In the genomic region with DNA sequence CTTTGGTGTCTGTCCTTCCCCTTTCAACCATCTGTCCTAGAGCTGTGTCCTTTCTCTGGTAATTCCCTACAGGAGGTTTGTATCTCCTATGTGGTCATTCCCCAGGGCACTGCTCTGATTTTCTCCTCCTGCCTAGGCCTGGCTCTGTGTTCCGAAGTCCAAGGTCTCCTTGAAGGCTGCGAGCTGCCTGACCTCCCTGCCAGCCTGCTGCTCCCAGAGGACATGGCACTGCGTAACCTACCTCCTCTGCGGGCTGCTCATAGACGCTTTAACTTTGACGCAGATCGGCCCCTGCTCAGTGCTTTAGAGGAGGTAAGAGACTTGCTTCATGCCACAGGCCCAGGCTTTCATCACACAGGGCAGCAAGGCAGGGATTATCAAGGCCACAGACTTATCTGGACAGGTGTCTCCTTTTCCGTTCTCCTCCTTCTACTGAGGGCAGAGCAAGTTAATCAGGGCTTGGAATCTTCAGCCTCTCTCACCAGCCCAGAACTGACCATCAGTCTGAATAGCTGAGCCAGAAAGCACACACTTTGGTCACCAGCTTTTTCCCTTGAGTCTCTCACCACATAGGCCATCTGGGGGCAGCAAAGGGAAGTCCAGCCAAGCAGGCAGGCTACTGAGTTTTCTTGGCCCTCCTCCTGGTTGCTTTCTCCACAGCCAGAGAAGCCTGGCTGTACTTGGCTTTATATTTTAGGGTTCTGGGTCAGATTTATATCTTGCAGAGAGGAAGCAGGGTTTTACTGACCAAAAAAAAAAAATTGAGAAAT, we compare ENCODE assay signal across 12 mouse cellular contexts. TPM values are rescaled to one million over a fixed set of nuclear protein-coding genes. Genes with fewer than 3 reads are reported as not detected.
DNase-seq lines count a peak whose midpoint lies in the region; ATAC-seq and TF ChIP-seq lines count a peak whose summit lies in the region.
"Had no signal": no experiment of that assay in that cellular context is flagged by ENCODE, and none has a peak within 500 bp of the region (broad histone marks: within the 10 kb centered on the region; RNA-seq: fewer than 3 reads in every experiment).

No protein-coding gene starts in this region.

- 0 out of 2 replicates have a peak overlapping the region, but pooled peaks have one; percentile 5 for H3K9ac ChIP-seq in intestine, embryonic 15.5 days
- no peak overlapping the region for H3K9ac ChIP-seq in intestine, embryonic 16.5 days (ENCODE audit: low read depth, low read length)
- H3K9ac ChIP-seq in neural tube, embryonic 11.5 days (ENCODE audit: low read length), result no peak overlapping the region
- no peak overlapping the region for H3K9ac ChIP-seq in neural tube, embryonic 15.5 days (replicated peaks)
- H3K9ac ChIP-seq: limb, embryonic 12.5 days had no signal

- TF ChIP-seq CTCF in cerebellum, adult 2 months (IDR thresholded peaks at IDR 0.05; ENCODE audit: borderline replicate concordance, insufficient read depth, low read depth, low read length), result peak; percentile 37; the same call in 1 of the 2 replicates

- WGBS in cerebellum, adult 2 months, result 82% methylated on average over 8 of the region's 8 CpGs
- 91% methylated on average over 8 of the region's 8 CpGs for WGBS in intestine, embryonic 15.5 days
- WGBS in intestine, embryonic 16.5 days, result 93% methylated on average over 8 of the region's 8 CpGs
- 95% methylated on average over 8 of the region's 8 CpGs for WGBS in neural tube, embryonic 11.5 days
- WGBS in neural tube, embryonic 15.5 days, result 95% methylated on average over 8 of the region's 8 CpGs

- no peaks in the 10 kb centered on the region for H3K27me3 ChIP-seq in cerebellum, adult 2 months (ENCODE audit: control insufficient read depth, insufficient read depth, low read length)
- no peaks in the 10 kb centered on the region for H3K27me3 ChIP-seq in intestine, embryonic 15.5 days (replicated peaks)
- H3K27me3 ChIP-seq in intestine, embryonic 16.5 days (replicated peaks; ENCODE audit: control insufficient read depth, insufficient read depth, low read length), result no peaks in the 10 kb centered on the region
- H3K27me3 ChIP-seq in neural tube, embryonic 11.5 days (ENCODE audit: control insufficient read depth, insufficient read depth, low read length), result no peaks in the 10 kb centered on the region
- H3K27me3 ChIP-seq in neural tube, embryonic 15.5 days (replicated peaks), result no peaks in the 10 kb centered on the region
- H3K27me3 ChIP-seq: limb, embryonic 12.5 days had no signal

- H3K4me1 ChIP-seq in cerebellum, adult 2 months (ENCODE audit: control insufficient read depth, insufficient read depth, low read length), result peaks cover 25% of the 10 kb centered on the region
- H3K4me1 ChIP-seq in intestine, embryonic 15.5 days (replicated peaks), result no peaks in the 10 kb centered on the region
- H3K4me1 ChIP-seq in intestine, embryonic 16.5 days (ENCODE audit: control insufficient read depth, insufficient read depth, low read length), result no peaks in the 10 kb centered on the region
- no peaks in the 10 kb centered on the region for H3K4me1 ChIP-seq in neural tube, embryonic 11.5 days (ENCODE audit: control insufficient read depth, insufficient read depth, low read length)
- no peaks in the 10 kb centered on the region for H3K4me1 ChIP-seq in neural tube, embryonic 15.5 days
- H3K4me1 ChIP-seq: limb, embryonic 12.5 days had no signal

- no peak for ATAC-seq in intestine, embryonic 15.5 days
- ATAC-seq in intestine, embryonic 16.5 days, result no peak
- no peak for ATAC-seq in neural tube, embryonic 11.5 days (ENCODE audit: insufficient read depth, low FRiP score, low TSS enrichment)
- no peak for ATAC-seq in neural tube, embryonic 15.5 days (ENCODE audit: low FRiP score)

- no peak overlapping the region for H3K4me2 ChIP-seq in intestine, embryonic 15.5 days (replicated peaks)
- no peak overlapping the region for H3K4me2 ChIP-seq in intestine, embryonic 16.5 days (ENCODE audit: low read depth, low read length)
- no peak overlapping the region for H3K4me2 ChIP-seq in neural tube, embryonic 11.5 days (ENCODE audit: low read depth)
- no peak overlapping the region for H3K4me2 ChIP-seq in neural tube, embryonic 15.5 days
- H3K4me2 ChIP-seq: limb, embryonic 12.5 days had no signal

- TF ChIP-seq POLR2A in cerebellum, adult 2 months (IDR thresholded peaks at IDR 0.05; ENCODE audit: borderline replicate concordance, insufficient read depth, low read length), result no peak

- H3K36me3 ChIP-seq in intestine, embryonic 15.5 days, result peaks cover 90% of the 10 kb centered on the region
- peaks cover 58% of the 10 kb centered on the region for H3K36me3 ChIP-seq in intestine, embryonic 16.5 days (ENCODE audit: control insufficient read depth, insufficient read depth, low read length)
- peaks cover 61% of the 10 kb centered on the region for H3K36me3 ChIP-seq in neural tube, embryonic 11.5 days (ENCODE audit: control insufficient read depth, insufficient read depth, low read length)
- peaks cover 99% of the 10 kb centered on the region for H3K36me3 ChIP-seq in neural tube, embryonic 15.5 days

- H3K27ac ChIP-seq in cerebellum, adult 2 months (ENCODE audit: insufficient read depth, low read length), result peak overlapping the region; percentile 47; the same call in 1 of the 2 replicates
- no peak overlapping the region for H3K27ac ChIP-seq in intestine, embryonic 15.5 days
- no peak overlapping the region for H3K27ac ChIP-seq in intestine, embryonic 16.5 days (ENCODE audit: low read length)
- no peak overlapping the region for H3K27ac ChIP-seq in neural tube, embryonic 11.5 days (ENCODE audit: low read depth, low read length)
- no peak overlapping the region for H3K27ac ChIP-seq in neural tube, embryonic 15.5 days (replicated peaks)
- H3K27ac ChIP-seq: limb, embryonic 12.5 days had no signal

- no peaks in the 10 kb centered on the region for H3K9me3 ChIP-seq in intestine, embryonic 15.5 days
- no peaks in the 10 kb centered on the region for H3K9me3 ChIP-seq in intestine, embryonic 16.5 days (ENCODE audit: control insufficient read depth, low read length)
- H3K9me3 ChIP-seq in neural tube, embryonic 11.5 days (ENCODE audit: control insufficient read depth, low read length), result no peaks in the 10 kb centered on the region
- H3K9me3 ChIP-seq in neural tube, embryonic 15.5 days (replicated peaks), result no peaks in the 10 kb centered on the region
- H3K9me3 ChIP-seq: limb, embryonic 12.5 days had no signal

- no peak overlapping the region for H3K4me3 ChIP-seq in cerebellum, adult 2 months (replicated peaks; ENCODE audit: insufficient read depth, low read depth, low read length)
- no peak overlapping the region for H3K4me3 ChIP-seq in intestine, embryonic 15.5 days (replicated peaks)
- no peak overlapping the region for H3K4me3 ChIP-seq in intestine, embryonic 16.5 days (ENCODE audit: low read length)
- no peak overlapping the region for H3K4me3 ChIP-seq in neural tube, embryonic 11.5 days (ENCODE audit: low read depth, low read length)
- no peak overlapping the region for H3K4me3 ChIP-seq in neural tube, embryonic 15.5 days (replicated peaks)
- H3K4me3 ChIP-seq: erythroblast, embryonic 14.5 days; limb, embryonic 12.5 days had no signal

- DNase-seq in cerebellum, adult 2 months, result peak; percentile 54 to 70
- DNase-seq in cerebellum, postnatal 4 days (ENCODE audit: low spot score in 2 of 2), result no peak
- peak; percentile 5 for DNase-seq in neural tube, embryonic 11.5 days (ENCODE audit: low spot score)
- DNase-seq in kidney, postnatal 25 days, result peak; percentile 28 to 74
- DNase-seq in frontal cortex, postnatal 25 days (ENCODE audit: low spot score in 2 of 2), result no peak
- DNase-seq: gastrocnemius, postnatal 10 days; heart, postnatal 4 days had no signal

RNA-seq across cellular contexts. Expression of a gene that starts 9.8 kb away (rescaled TPM):
- 74.2 and 81.5 TPM in 2 replicates for polyA plus RNA-seq in cerebellum, adult 2 months (2012; rRNA removed)
- polyA plus RNA-seq in intestine, embryonic 15.5 days (2015; fragmentation: Nextera tagmentation; extraction: Ambion mirVana), result 3.7 and 4.2 TPM in 2 replicates
- polyA plus RNA-seq in intestine, embryonic 16.5 days (2015; fragmentation: Nextera tagmentation; extraction: Ambion mirVana), result 4.4 and 5.1 TPM in 2 replicates
- 1.1 and 1.2 TPM in 2 replicates for polyA plus RNA-seq in neural tube, embryonic 11.5 days (2014; fragmentation: Nextera tagmentation; extraction: Ambion mirVana)
- 1.6 and 2.5 TPM in 2 replicates for polyA plus RNA-seq in neural tube, embryonic 15.5 days (2015; fragmentation: Nextera tagmentation; extraction: Ambion mirVana)

RNA-seq across cellular contexts. Expression of a gene that starts 18.0 kb away (rescaled TPM):
- polyA plus RNA-seq in cerebellum, adult 2 months (2012; rRNA removed), result 0.41 and 0.65 TPM in 2 replicates
- 1.3 and 2.7 TPM in 2 replicates for polyA plus RNA-seq in intestine, embryonic 15.5 days (2015; fragmentation: Nextera tagmentation; extraction: Ambion mirVana)
- polyA plus RNA-seq in intestine, embryonic 16.5 days (2015; fragmentation: Nextera tagmentation; extraction: Ambion mirVana), result 2.2 and 5.3 TPM in 2 replicates
- polyA plus RNA-seq in neural tube, embryonic 11.5 days (2014; fragmentation: Nextera tagmentation; extraction: Ambion mirVana), result 0.31 TPM in 1 of 2 replicates, not detected in the other
- polyA plus RNA-seq in neural tube, embryonic 15.5 days (2015; fragmentation: Nextera tagmentation; extraction: Ambion mirVana), result 0.15 and 0.28 TPM in 2 replicates
- polyA plus RNA-seq: erythroblast, embryonic 14.5 days had no signal

RNA-seq across cellular contexts. Expression of a gene that starts 18.5 kb away (rescaled TPM):
- polyA plus RNA-seq in cerebellum, adult 2 months (2012; rRNA removed), result 103 and 115 TPM in 2 replicates
- 39.9 and 45.8 TPM in 2 replicates for polyA plus RNA-seq in intestine, embryonic 15.5 days (2015; fragmentation: Nextera tagmentation; extraction: Ambion mirVana)
- 34.2 and 34.7 TPM in 2 replicates for polyA plus RNA-seq in intestine, embryonic 16.5 days (2015; fragmentation: Nextera tagmentation; extraction: Ambion mirVana)
- polyA plus RNA-seq in neural tube, embryonic 11.5 days (2014; fragmentation: Nextera tagmentation; extraction: Ambion mirVana), result 48.8 and 57.2 TPM in 2 replicates
- polyA plus RNA-seq in neural tube, embryonic 15.5 days (2015; fragmentation: Nextera tagmentation; extraction: Ambion mirVana), result 57.7 and 60.8 TPM in 2 replicates

RNA-seq across cellular contexts. Expression of a gene that starts 18.6 kb away (rescaled TPM):
- polyA plus RNA-seq in cerebellum, adult 2 months (2012; rRNA removed), result 0.81 and 1.3 TPM in 2 replicates
- 20.6 and 21.6 TPM in 2 replicates for polyA plus RNA-seq in intestine, embryonic 15.5 days (2015; fragmentation: Nextera tagmentation; extraction: Ambion mirVana)
- 23.8 and 29.4 TPM in 2 replicates for polyA plus RNA-seq in intestine, embryonic 16.5 days (2015; fragmentation: Nextera tagmentation; extraction: Ambion mirVana)
- polyA plus RNA-seq in neural tube, embryonic 11.5 days (2014; fragmentation: Nextera tagmentation; extraction: Ambion mirVana), result 1.7 and 2.1 TPM in 2 replicates
- polyA plus RNA-seq in neural tube, embryonic 15.5 days (2015; fragmentation: Nextera tagmentation; extraction: Ambion mirVana), result 1.9 and 3.3 TPM in 2 replicates

RNA-seq across cellular contexts. Expression of a gene that starts 23.9 kb away (rescaled TPM):
- 2.1 TPM in 1 of 2 replicates, not detected in the other for polyA plus RNA-seq in cerebellum, adult 2 months (2012; rRNA removed)
- polyA plus RNA-seq in intestine, embryonic 15.5 days (2015; fragmentation: Nextera tagmentation; extraction: Ambion mirVana), result not detected in 2 replicates
- not detected in 2 replicates for polyA plus RNA-seq in intestine, embryonic 16.5 days (2015; fragmentation: Nextera tagmentation; extraction: Ambion mirVana)
- polyA plus RNA-seq in neural tube, embryonic 11.5 days (2014; fragmentation: Nextera tagmentation; extraction: Ambion mirVana), result not detected in 2 replicates
- not detected in 2 replicates for polyA plus RNA-seq in neural tube, embryonic 15.5 days (2015; fragmentation: Nextera tagmentation; extraction: Ambion mirVana)
- polyA plus RNA-seq: erythroblast, embryonic 14.5 days; limb, embryonic 12.5 days had no signal

Comparison
In these comparisons a context has a peak if more than half of its experiments do, and no peak if none do; other contexts are left out.
1. DNase-seq: peak in cerebellum, adult 2 months (2 of 2), neural tube, embryonic 11.5 days (single experiment) and kidney, postnatal 25 days (2 of 2); none in cerebellum, postnatal 4 days (0 of 2) and frontal cortex, postnatal 25 days (0 of 2).
2. RNA of a gene that starts 9.8 kb away (polyA plus RNA-seq): 74.2 to 81.5 TPM in cerebellum, adult 2 months; 4.4 to 5.1 TPM in intestine, embryonic 16.5 days, 3.7 to 4.2 TPM in intestine, embryonic 15.5 days, 1.6 to 2.5 TPM in neural tube, embryonic 15.5 days and 1.1 to 1.2 TPM in neural tube, embryonic 11.5 days; every median in the first group is over 10 times any median in the second.